Mouse (Mus musculus) monocyte, adult 2 months (primary cell): ENCODE results near the gene Trappc3.

Experiments
- DNase-seq, 2 experiments: peaks; one replicate each; pipeline ENCODE4 v3.0.0; 2022; ENCODE audit warnings: low spot score in 2 of 2, low read depth in 1 of 2

Gene Trappc3

DNA sequence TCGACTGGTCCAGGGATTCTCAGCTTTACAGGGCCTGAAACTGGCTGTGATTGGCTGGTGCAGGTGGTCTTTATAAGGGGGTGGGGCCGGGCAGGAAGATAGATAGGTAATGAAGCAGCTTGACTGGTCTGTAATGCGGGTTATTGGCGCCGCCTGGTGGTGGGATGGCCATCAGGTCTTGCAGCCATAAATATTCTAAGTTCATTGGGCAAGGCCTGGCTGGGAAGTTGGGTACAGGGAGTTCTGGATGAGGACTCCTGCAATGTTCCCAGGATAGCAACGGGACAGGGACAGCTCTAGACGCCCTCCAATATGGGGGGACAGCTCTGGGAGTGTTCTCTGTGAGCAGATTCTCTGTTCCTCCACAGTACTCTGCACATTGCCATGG lies 47.8 kb downstream of the Trappc3 start:
- peak in 1 of 2 experiments; percentile 65 for DNase-seq

DNA sequence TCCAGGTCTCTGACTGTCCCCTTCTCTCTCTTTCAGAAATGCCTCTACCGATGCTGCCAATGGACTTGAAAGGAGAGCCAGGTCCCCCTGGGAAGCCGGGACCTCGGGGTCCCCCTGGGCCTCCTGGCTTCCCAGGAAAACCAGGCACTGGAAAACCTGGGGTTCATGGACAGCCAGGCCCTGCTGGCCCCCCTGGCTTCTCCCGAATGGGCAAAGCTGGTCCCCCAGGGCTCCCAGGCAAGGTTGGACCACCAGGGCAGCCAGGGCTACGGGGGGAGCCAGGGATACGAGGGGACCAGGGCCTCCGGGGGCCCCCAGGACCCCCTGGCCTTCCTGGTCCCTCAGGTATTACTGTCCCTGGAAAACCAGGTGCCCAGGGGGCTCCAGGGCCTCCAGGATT lies 48.2 kb downstream of the Trappc3 start:
- no peak for DNase-seq

DNA sequence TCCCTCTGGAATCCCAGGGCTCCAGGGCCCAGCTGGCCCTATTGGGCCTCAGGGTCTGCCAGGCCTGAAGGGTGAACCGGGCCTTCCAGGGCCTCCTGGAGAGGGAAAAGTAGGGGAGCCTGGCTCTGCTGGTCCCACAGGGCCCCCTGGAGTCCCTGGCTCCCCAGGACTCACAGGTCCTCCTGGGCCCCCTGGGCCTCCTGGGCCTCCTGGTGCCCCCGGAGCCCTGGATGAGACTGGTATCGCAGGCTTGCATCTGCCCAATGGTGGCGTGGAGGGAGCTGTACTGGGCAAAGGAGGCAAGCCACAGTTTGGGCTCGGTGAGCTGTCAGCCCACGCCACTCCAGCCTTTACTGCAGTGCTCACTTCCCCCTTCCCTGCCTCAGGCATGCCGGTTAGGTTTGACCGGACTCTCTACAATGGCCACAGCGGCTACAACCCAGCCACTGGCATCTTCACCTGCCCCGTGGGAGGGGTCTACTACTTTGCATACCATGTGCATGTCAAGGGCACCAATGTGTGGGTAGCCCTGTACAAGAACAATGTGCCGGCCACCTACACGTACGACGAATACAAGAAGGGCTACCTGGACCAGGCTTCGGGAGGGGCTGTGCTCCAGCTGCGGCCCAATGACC lies 49.6 kb downstream of the Trappc3 start:
- DNase-seq = no peak

DNA sequence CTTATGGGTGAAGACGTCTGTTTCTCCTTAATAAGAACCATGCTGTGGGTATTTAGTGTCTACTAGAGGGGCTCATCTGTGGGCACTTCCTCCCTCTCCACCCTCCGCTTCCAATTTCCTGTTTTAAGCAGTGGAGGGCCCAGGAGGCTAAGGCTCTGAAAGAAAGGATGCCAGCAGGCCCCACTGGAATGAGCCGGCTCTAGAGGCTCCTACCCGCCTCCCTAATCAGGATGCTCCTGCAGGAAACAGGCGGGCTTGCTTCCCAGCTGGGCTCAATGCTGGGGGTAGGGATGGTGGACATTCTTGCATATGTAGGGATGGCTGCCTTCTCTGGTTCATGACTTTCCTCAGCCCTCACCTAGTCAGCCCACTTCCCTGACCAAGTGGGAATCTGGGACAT lies 51.1 kb downstream of the Trappc3 start:
- DNase-seq = no peak

DNA sequence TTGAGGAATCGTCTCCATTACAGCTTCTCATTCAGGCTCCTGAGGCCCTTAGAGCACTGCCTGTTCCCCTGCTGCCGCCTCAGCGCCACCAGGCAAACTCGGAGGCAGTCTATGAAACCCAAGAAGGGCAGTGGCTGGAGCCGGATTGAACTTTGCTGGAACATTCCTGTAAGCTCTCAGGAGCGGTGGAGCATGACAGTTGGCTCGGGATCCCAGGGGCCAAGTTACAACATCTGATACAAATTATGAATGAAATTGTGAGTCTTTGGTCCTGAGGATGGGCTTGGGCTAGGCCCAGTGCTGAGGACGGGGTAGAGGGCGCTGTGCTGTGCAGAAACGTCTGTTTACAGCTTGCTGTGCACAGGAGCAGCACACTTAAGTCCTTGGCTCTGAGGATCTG lies 52.3 kb downstream of the Trappc3 start:
- no peak for DNase-seq

DNA sequence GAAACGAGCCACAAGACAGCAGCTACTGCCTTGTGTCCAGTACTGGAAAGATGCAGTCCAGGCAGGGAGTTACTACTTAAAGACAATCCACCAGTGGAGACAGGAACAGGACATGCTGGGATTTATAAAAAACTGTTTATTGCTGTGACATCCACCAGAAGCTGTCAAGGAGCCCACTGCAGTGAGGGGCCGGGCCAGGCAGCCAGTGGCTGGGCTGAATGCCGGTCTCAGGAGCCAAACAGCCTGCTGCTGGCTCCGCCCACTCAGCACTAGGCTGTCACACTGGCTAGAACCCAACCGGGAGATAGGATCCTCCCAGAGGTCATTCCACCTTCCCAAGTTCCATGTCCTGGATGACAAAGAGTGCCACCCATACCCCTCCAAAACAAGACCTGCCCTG lies 53.8 kb downstream of the Trappc3 start:
- no peak for DNase-seq

DNA sequence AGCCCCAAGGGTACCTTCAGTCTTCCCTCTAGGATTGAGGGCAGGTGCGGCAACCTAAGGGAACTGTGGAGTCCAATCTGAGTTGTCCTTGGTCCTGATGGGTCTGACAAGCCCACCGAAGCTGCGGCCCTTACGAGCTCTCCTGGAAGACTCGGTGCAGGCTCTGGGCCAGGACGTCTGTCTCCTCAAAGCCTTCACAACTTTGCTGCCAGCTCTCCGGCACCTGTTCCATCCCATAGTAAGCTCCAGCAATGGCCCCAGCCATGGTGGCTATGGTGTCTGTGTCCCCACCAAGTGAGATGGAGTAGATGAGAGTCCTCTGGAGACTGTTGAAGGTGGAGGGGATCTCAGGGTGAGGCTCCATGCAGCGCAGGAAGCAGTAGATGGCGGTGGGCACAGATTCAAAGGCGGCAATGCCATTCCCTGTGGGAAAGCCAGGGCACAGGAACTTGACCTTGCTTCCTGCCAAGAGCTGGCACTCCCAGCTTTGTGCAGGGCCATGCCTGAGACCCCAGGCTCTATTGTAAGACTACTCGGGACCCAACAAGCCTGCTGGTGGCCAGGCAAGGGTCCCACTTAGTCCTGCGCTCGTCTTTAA lies 54.4 kb downstream of the Trappc3 start:
- DNase-seq = no peak

DNA sequence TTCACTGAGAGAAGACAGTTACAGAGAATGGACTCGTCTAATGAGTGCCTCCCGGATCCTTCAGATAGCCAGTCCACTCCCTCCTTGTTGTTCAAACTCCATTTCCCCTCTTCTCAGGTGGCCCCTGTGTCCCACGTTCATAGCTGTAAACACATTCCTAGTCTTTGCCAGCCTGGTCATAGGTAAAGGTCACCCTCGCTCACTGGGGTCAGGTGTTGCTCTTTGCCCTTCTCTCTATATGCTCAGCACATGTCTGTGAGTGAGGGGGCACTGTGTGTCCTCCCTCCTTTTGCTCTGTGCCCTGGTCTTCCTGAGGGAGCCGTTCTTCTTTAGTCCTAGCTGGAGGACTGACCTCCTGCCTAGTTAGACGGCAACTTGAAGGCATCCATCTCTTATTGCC lies 57.7 kb downstream of the Trappc3 start:
- no peak for DNase-seq

DNA sequence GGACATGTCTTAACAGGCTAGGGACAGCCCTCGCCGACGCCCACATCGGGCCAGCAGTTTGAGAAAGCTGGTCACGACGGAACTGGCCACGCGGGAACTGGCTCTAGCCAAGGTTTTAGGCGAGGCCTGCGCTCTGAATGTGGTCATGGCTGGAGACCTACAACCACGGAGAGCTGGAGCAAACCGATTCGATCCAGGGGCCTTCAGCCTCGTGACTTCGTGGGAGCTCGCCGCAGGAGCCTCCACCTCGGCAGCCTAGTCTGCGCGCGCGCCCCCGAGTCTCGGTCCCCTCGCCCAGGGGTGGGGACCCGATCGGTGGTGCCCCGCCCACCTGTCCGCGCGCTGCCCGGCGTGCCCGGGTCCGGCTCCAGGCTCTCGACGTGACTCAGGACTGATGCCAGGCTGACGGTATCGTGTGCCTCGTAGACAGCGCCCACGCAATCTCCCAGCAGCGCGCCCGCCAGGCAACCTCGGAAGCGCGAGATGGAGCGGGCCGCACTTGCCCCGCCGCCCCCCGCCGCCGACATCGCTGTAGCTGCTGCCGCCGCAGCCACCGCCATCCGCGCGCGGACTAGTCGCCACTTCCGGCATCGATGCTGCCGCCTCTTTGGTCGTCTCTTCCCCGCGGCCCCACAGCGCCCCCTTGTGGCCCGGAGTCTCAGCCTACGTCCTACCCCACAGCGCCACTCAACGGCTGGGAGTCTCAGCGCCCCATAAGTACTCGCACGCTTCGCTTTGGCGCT lies 59.2 kb downstream of the Trappc3 start, which contains the start of gene Adprhl2:
Gene Adprhl2 (minus strand): TSS at position 593 of the 743 bp plus-strand sequence.
- DNase-seq = peak; percentile 94 to 97

DNA sequence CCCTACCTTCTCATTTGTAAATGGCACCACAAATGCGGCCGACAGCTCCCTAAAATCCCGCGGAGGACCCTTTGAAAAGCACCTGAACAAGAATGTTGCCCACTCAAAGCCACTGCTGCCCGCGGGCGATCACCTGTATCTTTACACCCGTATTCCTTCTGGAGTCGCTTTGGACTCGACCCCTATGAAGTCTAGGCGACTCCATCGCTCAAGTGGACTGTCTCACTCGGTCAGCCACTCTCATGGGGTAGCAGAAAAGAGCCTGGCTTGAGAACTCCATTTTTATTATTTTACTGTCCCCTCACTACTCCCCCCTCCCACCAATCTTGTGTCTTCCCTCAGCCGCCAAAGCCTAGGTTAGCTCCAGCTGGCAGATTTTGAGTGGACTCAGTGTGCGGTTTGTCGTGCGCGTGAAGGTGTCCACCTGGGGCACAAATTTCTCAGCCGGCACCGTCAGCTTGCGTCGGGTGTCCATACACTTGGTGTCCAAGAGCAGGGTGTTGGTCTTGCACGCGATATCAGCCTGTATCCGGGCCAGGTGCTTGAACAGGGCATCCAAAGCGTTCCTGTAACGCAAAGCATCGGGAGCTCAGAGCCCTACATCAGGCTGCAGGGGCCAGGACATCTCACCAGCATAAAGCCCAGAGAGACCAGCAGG lies 59.9 kb downstream of the Trappc3 start:
- no peak for DNase-seq

DNA sequence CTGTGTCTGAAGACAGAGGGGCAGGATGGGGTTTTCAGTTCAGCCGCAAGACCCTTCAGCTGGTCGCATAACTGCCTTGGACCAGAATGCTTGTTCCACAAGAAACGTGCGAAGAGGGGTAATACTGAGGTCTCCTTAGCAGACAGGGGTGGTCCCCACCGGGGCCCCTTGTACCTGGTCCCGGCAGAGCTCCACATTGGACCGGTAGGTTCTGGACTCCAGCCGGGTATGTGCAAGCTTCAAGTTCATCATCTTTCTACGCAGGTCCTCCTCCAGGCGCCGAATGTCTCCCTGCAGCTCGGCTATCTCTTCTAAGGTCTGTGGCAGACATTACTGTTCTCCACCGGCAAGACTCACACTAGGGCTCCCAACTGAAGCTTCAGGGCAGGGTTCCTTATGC lies 60.5 kb downstream of the Trappc3 start:
- DNase-seq = no peak

DNA sequence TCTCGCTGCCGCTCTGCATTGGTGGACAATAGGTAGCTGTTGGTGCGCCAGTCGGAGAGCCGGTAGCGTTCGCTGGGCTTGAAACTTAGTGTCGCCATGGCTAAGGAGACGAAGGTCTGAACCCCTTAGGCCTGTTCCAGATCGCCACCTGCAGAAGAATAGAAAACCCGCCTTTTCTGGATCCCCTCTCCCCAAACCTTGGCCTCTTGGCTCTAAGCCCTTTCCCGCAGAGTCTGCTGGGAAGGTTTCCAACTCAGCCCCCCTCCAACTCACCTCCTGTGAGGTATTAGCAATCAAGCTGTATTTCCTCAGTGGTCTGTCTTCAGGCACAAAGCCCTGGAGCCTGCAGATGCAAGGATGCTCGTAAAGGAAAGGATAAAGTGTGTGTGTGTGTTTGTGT lies 62.7 kb downstream of the Trappc3 start:
- no peak for DNase-seq

DNA sequence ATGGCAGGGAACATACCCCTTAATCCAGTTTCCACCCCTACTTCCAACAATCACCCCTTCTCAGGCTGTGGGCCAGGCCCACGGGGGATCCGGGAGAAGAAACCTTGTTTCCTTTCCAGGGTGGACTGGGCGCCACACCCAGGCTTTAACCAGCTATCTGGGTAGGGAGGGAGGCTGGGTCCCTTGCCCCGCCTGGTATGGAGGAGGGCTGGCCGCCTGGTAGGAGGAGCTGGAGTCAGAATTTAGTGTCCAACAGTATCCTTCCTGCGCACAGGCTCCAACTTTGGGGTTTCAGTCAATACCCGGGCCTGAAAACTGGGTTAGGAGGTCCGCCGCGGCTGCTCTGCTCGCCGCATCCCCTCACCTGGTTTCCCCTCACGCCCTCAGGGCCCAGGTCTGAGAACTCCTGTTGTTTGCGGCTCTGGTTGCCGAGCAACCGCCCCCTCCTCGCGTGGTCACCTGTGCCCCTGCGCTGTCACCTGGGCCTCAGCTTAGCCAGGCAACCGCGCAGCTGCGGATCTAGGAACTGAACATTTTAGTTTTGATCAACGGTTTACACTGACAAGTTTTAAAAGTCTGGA lies 63.2 kb downstream of the Trappc3 start, which contains the start of gene Tekt2:
Gene Tekt2 (minus strand): TSS at position 408 of the 581 bp plus-strand sequence.
- DNase-seq = no peak
